22 mouse cellular contexts compared by ENCODE assay signal in the genomic region with DNA sequence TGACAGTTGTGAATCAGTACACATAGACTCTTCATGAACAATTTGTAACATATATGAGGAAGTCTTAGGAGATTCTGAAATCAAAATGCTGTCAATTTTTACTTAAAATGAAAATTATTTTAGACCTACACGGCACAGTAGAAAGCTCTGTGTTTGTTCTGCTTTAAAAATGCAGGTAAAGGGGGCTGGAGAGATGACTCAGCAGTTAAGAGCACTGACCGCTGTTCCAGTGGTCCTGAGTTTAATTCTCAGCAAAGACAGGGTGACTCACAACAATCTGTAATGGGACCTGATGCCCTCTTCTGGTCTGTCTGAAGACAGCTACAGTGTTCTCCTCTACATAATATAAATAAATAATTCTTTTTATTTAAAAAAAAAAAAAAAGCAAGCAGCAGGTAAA. TPM values are rescaled to one million over a fixed set of nuclear protein-coding genes. Genes with fewer than 3 reads are reported as not detected.
DNase-seq lines count a peak whose midpoint lies in the region; ATAC-seq and TF ChIP-seq lines count a peak whose summit lies in the region.
"Had no signal": no experiment of that assay in that cellular context is flagged by ENCODE, and none has a peak within 500 bp of the region (broad histone marks: within the 10 kb centered on the region; RNA-seq: fewer than 3 reads in every experiment).

No protein-coding gene starts in this region.

- no peak for ATAC-seq in heart, embryonic 11.5 days (replicated peaks; ENCODE audit: insufficient number of reproducible peaks, low FRiP score, low TSS enrichment)
- ATAC-seq in Patski, result no peak
- ATAC-seq in forebrain, embryonic 13.5 days, result no peak
- ATAC-seq: CD4-positive, CD25-positive, alpha-beta regulatory T cell, adult 4 months; forebrain, embryonic 15.5 days had no signal

- whole genome bisulfite sequencing in heart, adult 2 months, result 89% methylated on average over 2 of the region's 2 CpGs
- WGBS in heart, embryonic 11.5 days (ENCODE audit: insufficient replicate concordance), result 81% methylated on average over 2 of the region's 2 CpGs
- 91% methylated on average over 2 of the region's 2 CpGs for WGBS in forebrain, embryonic 13.5 days

- H3K4me2 ChIP-seq in heart, embryonic 11.5 days, result no peak overlapping the region
- no peak overlapping the region for H3K4me2 ChIP-seq in forebrain, embryonic 13.5 days
- H3K4me2 ChIP-seq: embryonic facial prominence, embryonic 13.5 days; forebrain, embryonic 15.5 days; heart, embryonic 15.5 days; hindbrain, embryonic 13.5 days had no signal

- peaks cover 9% of the 10 kb centered on the region for H3K36me3 ChIP-seq in heart, adult 2 months (ENCODE audit: control insufficient read depth, insufficient read depth, low read length)
- H3K36me3 ChIP-seq in heart, embryonic 11.5 days (ENCODE audit: control insufficient read depth, insufficient read depth, low read length), result no peaks in the 10 kb centered on the region
- H3K36me3 ChIP-seq in forebrain, embryonic 13.5 days (ENCODE audit: poor library complexity, severe bottlenecking), result no peaks in the 10 kb centered on the region; the same call in 1 of the 2 replicates
- H3K36me3 ChIP-seq: forebrain, embryonic 15.5 days; heart, embryonic 15.5 days; hindbrain, embryonic 13.5 days had no signal

- in situ Hi-C loops in Patski (cut with MboI; ENCODE audit: low pct_unique_long_range_greater_than_20kb), result loop anchor here (5.0 kb wide), 1 partner anchor 33 kb away; a partner anchor contains a TSS

- no peak overlapping the region for H3K9ac ChIP-seq in heart, adult 2 months (ENCODE audit: low read depth, low read length)
- H3K9ac ChIP-seq in heart, embryonic 11.5 days (ENCODE audit: low read depth, low read length), result no peak overlapping the region
- H3K9ac ChIP-seq in forebrain, embryonic 13.5 days, result no peak overlapping the region
- H3K9ac ChIP-seq: embryonic facial prominence, embryonic 13.5 days; forebrain, embryonic 15.5 days; heart, embryonic 15.5 days; hindbrain, embryonic 13.5 days had no signal

- CTCF ChIA-PET in Patski (lab: Charles Lee), result interaction anchor here (1.2 to 2.1 kb wide), 2 partner anchors 9 to 10 kb away, joined by 3 to 8 read pairs; no protein-coding TSS in a partner anchor

- POLR2A ChIA-PET in Patski (lab: Charles Lee), result interaction anchor here (0.6 kb wide), 2 partner anchors 10 to 17 kb away, joined by 3 read pairs; no protein-coding TSS in a partner anchor

- TF ChIP-seq EP300 in heart, adult 2 months (IDR thresholded peaks at IDR 0.05; ENCODE audit: insufficient read depth, low read depth, low read length), result no peak

- peaks cover 3% of the 10 kb centered on the region for H3K79me2 ChIP-seq in heart, adult 2 months (replicated peaks; ENCODE audit: control insufficient read depth, insufficient read depth, low read length)

- TF ChIP-seq CTCF in heart, adult 2 months (IDR thresholded peaks at IDR 0.05), result peak; percentile 36
- peak; percentile 46 for TF ChIP-seq CTCF in layer of hippocampus, adult 2 months (conservative IDR thresholded peaks at IDR 0.05)
- TF ChIP-seq CTCF in Patski (IDR thresholded peaks at IDR 0.05), result peak; percentile 33

- no peak for DNase-seq in heart, adult 2 months
- DNase-seq in layer of hippocampus, adult 2 months (ENCODE audit: low spot score in 2 of 2), result no peak
- no peak for DNase-seq in layer of hippocampus, adult 8-10 months (ENCODE audit: low spot score in 2 of 2)
- DNase-seq in A20 (ENCODE audit: low read depth, low spot score), result peak; percentile 27
- no peak for DNase-seq in Patski (ENCODE audit: low read depth, low spot score)
- DNase-seq in left cerebral cortex, adult 9 months (ENCODE audit: low spot score in 2 of 2), result no peak
- DNase-seq: adrenal gland, postnatal 14 days; cerebellum, adult 18-20 months; cerebellum, adult 9-11 months; cerebellum, postnatal 36 days; gastrocnemius, postnatal 36 days; heart, adult 11 months; heart, postnatal 14 days; kidney, adult 11 months had no signal

- H3K4me3 ChIP-seq in heart, adult 2 months, result no peak overlapping the region
- H3K4me3 ChIP-seq in heart, embryonic 11.5 days (ENCODE audit: low read depth, low read length), result no peak overlapping the region
- H3K4me3 ChIP-seq in layer of hippocampus, adult 2 months, result no peak overlapping the region
- no peak overlapping the region for H3K4me3 ChIP-seq in forebrain, embryonic 13.5 days
- H3K4me3 ChIP-seq: embryonic facial prominence, embryonic 13.5 days; forebrain, embryonic 15.5 days; heart, embryonic 10.5 days; heart, embryonic 15.5 days; hindbrain, embryonic 13.5 days had no signal

- intact Hi-C loops in heart, adult 2 months (cut with DNase I), result no loop called here

- no peak overlapping the region for H3K27ac ChIP-seq in heart, adult 2 months
- no peak overlapping the region for H3K27ac ChIP-seq in heart, embryonic 11.5 days (ENCODE audit: low read depth, low read length)
- H3K27ac ChIP-seq in layer of hippocampus, adult 2 months, result no peak overlapping the region
- H3K27ac ChIP-seq in forebrain, embryonic 13.5 days, result no peak overlapping the region
- H3K27ac ChIP-seq: embryonic facial prominence, embryonic 13.5 days; forebrain, embryonic 15.5 days; heart, embryonic 10.5 days; heart, embryonic 15.5 days; hindbrain, embryonic 13.5 days had no signal

- no peak for TF ChIP-seq POLR2A in heart, adult 2 months (IDR thresholded peaks at IDR 0.05; ENCODE audit: insufficient read depth, low read depth, low read length)

- H3K9me3 ChIP-seq in heart, embryonic 11.5 days (replicated peaks; ENCODE audit: control insufficient read depth, low read length), result no peaks in the 10 kb centered on the region
- no peaks in the 10 kb centered on the region for H3K9me3 ChIP-seq in forebrain, embryonic 13.5 days (replicated peaks)
- H3K9me3 ChIP-seq: embryonic facial prominence, embryonic 13.5 days; forebrain, embryonic 15.5 days; heart, embryonic 10.5 days; heart, embryonic 15.5 days; hindbrain, embryonic 13.5 days had no signal

- H3K27me3 ChIP-seq in heart, adult 2 months (ENCODE audit: control insufficient read depth, insufficient read depth, low read length), result no peaks in the 10 kb centered on the region
- H3K27me3 ChIP-seq in heart, embryonic 11.5 days (ENCODE audit: control insufficient read depth, insufficient read depth, low read length), result no peaks in the 10 kb centered on the region
- H3K27me3 ChIP-seq in Patski, result no peaks in the 10 kb centered on the region
- H3K27me3 ChIP-seq in forebrain, embryonic 13.5 days, result no peaks in the 10 kb centered on the region
- H3K27me3 ChIP-seq: embryonic facial prominence, embryonic 13.5 days; forebrain, embryonic 15.5 days; heart, embryonic 15.5 days; hindbrain, embryonic 13.5 days had no signal

- peaks cover 1% of the 10 kb centered on the region; the same call in 1 of the 2 replicates for H3K4me1 ChIP-seq in heart, adult 2 months (ENCODE audit: control insufficient read depth, insufficient read depth, low read length)
- H3K4me1 ChIP-seq in heart, embryonic 11.5 days (ENCODE audit: control insufficient read depth, insufficient read depth, low read length), result no peaks in the 10 kb centered on the region
- no peaks in the 10 kb centered on the region for H3K4me1 ChIP-seq in forebrain, embryonic 13.5 days
- H3K4me1 ChIP-seq: embryonic facial prominence, embryonic 13.5 days; forebrain, embryonic 15.5 days; heart, embryonic 10.5 days; heart, embryonic 15.5 days; hindbrain, embryonic 13.5 days had no signal

RNA-seq across cellular contexts. Expression of a gene that starts 34.8 kb away (rescaled TPM):
- 10 to 100 TPM; 31.5 to 37.2 TPM for total RNA-seq in heart, adult 2 months (2021)
- 8.2 and 17.6 TPM in 2 replicates for polyA plus RNA-seq in heart, adult 2 months (2012; rRNA removed)
- 9.7 and 10.6 TPM in 2 replicates for polyA plus RNA-seq in heart, embryonic 11.5 days (2014; fragmentation: Nextera tagmentation; extraction: Ambion mirVana)
- 10 to 100 TPM; 45.9 to 46.3 TPM for total RNA-seq in layer of hippocampus, adult 2 months (2021)
- 10 to 100 TPM; 42.1 to 46.7 (median 44.4) TPM for total RNA-seq in layer of hippocampus, adult 8-10 months (2022)
- polyA plus RNA-seq in Patski (2021), result 22.9 TPM
- 16.1 and 16.2 TPM in 2 replicates for polyA plus RNA-seq in forebrain, embryonic 13.5 days (2015; fragmentation: Nextera tagmentation; extraction: Ambion mirVana)
